Mouse (Mus musculus): ENCODE data around the gene Hagh.

DNA sequence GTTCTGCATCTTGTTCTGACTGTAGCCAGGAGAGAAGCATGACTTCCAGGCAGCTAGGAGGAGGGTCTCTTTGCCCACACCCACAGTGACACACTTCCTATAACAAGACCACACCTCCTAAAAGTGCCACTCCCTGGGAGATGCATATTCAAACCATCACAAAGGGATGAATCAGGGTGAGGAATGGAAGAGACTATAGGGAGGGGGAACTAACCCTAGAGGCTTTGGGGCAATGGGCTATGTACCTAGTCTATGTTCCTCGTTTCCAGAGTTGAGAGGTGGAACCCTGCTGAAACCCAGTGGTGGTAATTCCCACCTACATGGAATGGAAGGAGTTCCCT lies 34.4 kb downstream of the Hagh start:
- TF ChIP-seq CTCF (IDR thresholded peaks at IDR 0.05; ENCODE audit: borderline replicate concordance, extremely low read depth, insufficient read depth, insufficient read length) (no peak), POLR2A (IDR thresholded peaks at IDR 0.05; ENCODE audit: borderline replicate concordance, extremely low read depth, insufficient read depth, insufficient read length, poor library complexity, severe bottlenecking) (no peak)
